Mouse (Mus musculus) layer of hippocampus, postnatal 36 days (tissue): Measurements from ENCODE around the gene Homer2. TPM values are rescaled to one million over a fixed set of nuclear protein-coding genes. Genes with fewer than 3 reads are reported as not detected.

Experiments used
- DNase-seq, 2 experiments: peaks; one replicate each; pipeline ENCODE4 v3.0.0; 2022
- total RNA-seq, 2 experiments: library from RNA; stranded (reverse); gene quantifications; 2 replicates each; pipeline ENCODE4 v1.2.3; 2021

Gene Homer2
- total RNA-seq, 2 experiments from 2014 or later: 88.6 to 92.1 TPM

GRCm38 (mm10) chr7:81559231-81559980, 147.9 kb downstream of the Homer2 start:
- no peak for DNase-seq

- no peak for DNase-seq
Observed at GRCm38 (mm10) chr7:81557985-81558360, 149.4 kb downstream of the Homer2 start.

GRCm38 (mm10) chr7:81557252-81557984, 149.9 kb downstream of the Homer2 start:
- DNase-seq: no peak

GRCm38 (mm10) chr7:81556839-81557238, 150.5 kb downstream of the Homer2 start:
- no peak for DNase-seq

- DNase-seq: no peak
Observed at GRCm38 (mm10) chr7:81554369-81554768, 153.0 kb downstream of the Homer2 start.

- no peak for DNase-seq
Observed at GRCm38 (mm10) chr7:81553589-81553988, 153.7 kb downstream of the Homer2 start.

Other genes starting within 250 kb of the Homer2 start
- 100 to 1,000 TPM; 163 to 170 TPM for gene Ap3b2, start 213.6 kb downstream of the Homer2 start, total RNA-seq
- gene BC048679, start 209.2 kb downstream of the Homer2 start, total RNA-seq: not detected
- under 1 TPM; 0.33 to 0.35 TPM for gene Fsd2, start 140.6 kb downstream of the Homer2 start, total RNA-seq
- gene Whamm, start 136.3 kb downstream of the Homer2 start, total RNA-seq: 10 to 100 TPM; 17.9 to 19.7 TPM
- 10 to 100 TPM; 68.4 to 75.5 TPM for gene Ramac, start 55.4 kb upstream of the Homer2 start, total RNA-seq
- gene 3110040N11Rik, start 82.0 kb upstream of the Homer2 start, total RNA-seq: 10 to 100 TPM; 20.7 to 21.7 TPM
- gene Btbd1, start 121.9 kb upstream of the Homer2 start, total RNA-seq: 100 to 1,000 TPM; 103 to 117 TPM
- gene Gm10160, start 148.3 kb upstream of the Homer2 start, total RNA-seq: not detected
- gene Tm6sf1, start 151.5 kb upstream of the Homer2 start, total RNA-seq: 10 to 100 TPM; 14.3 to 15.0 TPM
- gene Hdgfl3, start 226.9 kb upstream of the Homer2 start, total RNA-seq: 10 to 100 TPM; 57.7 to 60.4 TPM